Mouse (Mus musculus): ENCODE measurements around the gene Kiss1r. TPM values are rescaled to one million over a fixed set of nuclear protein-coding genes. Genes with fewer than 3 reads are reported as not detected.
"Not testable (repeated sequence)": the region's sequence is repeated elsewhere in the genome, so short reads cannot be mapped to it uniquely, and the experiment has no call there.

Kiss1r gene
- polyA plus RNA-seq, 1 experiment from 2014 or later: 0.45 TPM

DNA sequence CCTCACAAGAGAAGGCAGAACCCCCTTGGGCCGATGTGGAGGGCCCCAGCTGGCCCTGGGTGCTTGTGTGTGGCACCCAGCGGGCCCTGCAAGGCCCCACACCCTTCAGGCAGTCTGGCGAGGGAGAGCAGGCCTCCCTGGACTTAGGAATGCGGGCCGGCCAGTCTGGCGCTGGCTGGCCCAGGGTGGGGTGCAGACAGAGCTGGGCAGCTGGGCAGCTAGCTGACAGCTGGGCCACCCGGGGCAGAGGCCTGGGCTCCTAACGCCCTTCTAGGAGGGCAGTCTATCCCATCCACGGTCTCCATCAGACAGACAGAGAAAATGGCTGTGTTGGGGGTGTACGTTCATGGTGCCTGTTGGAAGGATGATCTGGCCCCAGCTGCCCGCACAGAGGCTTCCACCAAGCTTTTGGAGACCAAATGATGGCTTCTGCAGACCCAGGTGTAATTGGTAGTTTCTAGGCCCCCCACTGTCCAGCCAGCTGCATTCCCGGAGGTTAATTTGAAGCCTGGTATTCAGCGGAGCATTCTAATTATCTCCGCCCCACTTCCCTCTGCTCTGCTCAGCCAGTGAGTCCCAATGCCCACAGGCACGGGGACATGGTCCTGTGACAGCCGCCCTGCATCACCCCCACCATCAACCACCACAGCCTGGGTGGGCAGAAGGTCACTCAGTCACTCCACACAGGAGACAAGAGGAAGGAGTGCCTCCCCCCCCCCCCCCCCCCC, 28.9 kb downstream of the Kiss1r start:
- no peaks in the 10 kb centered on the region for H3K27me3 ChIP-seq (replicated peaks)
- H3K4me1 ChIP-seq (replicated peaks): peaks cover 47% of the 10 kb centered on the region
- no peak overlapping the region for H3K4me3 ChIP-seq
- ATAC-seq (ENCODE audit: insufficient number of reproducible peaks, low FRiP score): peak; percentile 20; the same call in 1 of the 2 replicates
- H3K9me3 ChIP-seq (replicated peaks): no peaks in the 10 kb centered on the region
- WGBS: 35% methylated on average over 16 of the region's 16 CpGs
- peak overlapping the region; percentile 48 for H3K9ac ChIP-seq
- peak overlapping the region; percentile 48 for H3K4me2 ChIP-seq
- peaks cover 39% of the 10 kb centered on the region for H3K36me3 ChIP-seq
- peak overlapping the region; percentile 73 for H3K27ac ChIP-seq (ENCODE audit: poor library complexity, severe bottlenecking)

DNA sequence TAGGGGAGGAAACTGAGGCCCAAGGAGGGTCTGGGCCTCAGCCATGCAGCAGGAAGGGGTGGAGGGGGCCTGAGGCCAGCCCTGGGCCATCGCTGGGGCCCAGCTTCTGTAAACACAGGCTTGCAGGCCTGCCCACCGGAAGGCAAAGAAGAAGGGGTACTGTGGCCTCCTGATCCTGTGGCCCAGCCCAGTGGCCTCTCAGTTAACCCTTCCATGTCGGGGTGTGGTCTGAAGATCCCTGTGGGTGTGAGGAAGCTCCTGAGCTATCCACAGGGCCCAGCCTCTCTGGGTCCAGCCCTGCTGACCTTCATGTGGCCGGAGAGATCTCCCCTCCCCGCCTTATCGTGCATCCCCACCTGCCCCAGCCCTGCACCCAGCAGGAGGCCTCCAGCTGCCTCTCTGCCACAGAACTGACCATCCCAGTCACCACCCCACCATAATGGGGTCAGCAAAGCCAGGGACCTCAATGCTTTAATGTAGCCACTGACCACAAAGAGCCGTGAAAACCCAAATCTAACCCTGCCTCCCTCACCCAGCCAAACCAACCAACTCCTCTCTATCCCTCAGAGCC, 30.1 kb downstream of the Kiss1r start:
- peak; percentile 88 for ATAC-seq (ENCODE audit: insufficient number of reproducible peaks, low FRiP score)
- WGBS: 21% methylated on average over 7 of the region's 7 CpGs
- H3K4me3 ChIP-seq: peak overlapping the region; percentile 8; the same call in 1 of the 2 replicates
- peak overlapping the region; percentile 48 for H3K4me2 ChIP-seq
- no peaks in the 10 kb centered on the region for H3K9me3 ChIP-seq (replicated peaks)
- peak overlapping the region; percentile 48 for H3K9ac ChIP-seq
- peak overlapping the region; percentile 73 for H3K27ac ChIP-seq (ENCODE audit: poor library complexity, severe bottlenecking)
- peaks cover 40% of the 10 kb centered on the region for H3K4me1 ChIP-seq (replicated peaks)
- no peaks in the 10 kb centered on the region for H3K27me3 ChIP-seq (replicated peaks)
- peaks cover 49% of the 10 kb centered on the region for H3K36me3 ChIP-seq

DNA sequence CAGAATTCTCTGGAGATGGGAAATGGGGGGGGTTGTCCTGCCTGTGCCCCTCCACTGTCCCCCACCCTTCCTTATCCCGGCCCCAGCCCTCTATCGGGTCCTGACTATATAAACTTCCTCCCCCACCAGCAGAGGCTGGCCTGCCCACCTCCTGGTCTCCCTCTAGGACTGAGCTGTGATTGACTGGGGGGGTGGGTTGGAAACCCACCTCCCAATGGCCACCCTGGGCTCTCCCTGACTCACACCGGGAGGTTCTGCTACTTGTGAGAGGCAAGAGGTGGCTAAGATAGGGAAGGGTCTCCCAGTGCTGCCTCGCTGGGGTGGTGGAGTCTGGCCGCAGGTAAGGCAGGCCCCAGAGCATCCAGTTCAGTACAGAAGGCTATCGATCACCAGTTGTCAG, 30.7 kb downstream of the Kiss1r start:
- no peak for ATAC-seq (ENCODE audit: insufficient number of reproducible peaks, low FRiP score)
- no peaks in the 10 kb centered on the region for H3K27me3 ChIP-seq (replicated peaks)
- H3K9me3 ChIP-seq (replicated peaks): no peaks in the 10 kb centered on the region
- peak overlapping the region; percentile 48 for H3K9ac ChIP-seq
- peak overlapping the region; percentile 48 for H3K4me2 ChIP-seq
- H3K4me3 ChIP-seq: peak overlapping the region; percentile 4; the same call in 1 of the 2 replicates
- peaks cover 40% of the 10 kb centered on the region for H3K4me1 ChIP-seq (replicated peaks)
- peaks cover 45% of the 10 kb centered on the region for H3K36me3 ChIP-seq
- peak overlapping the region; percentile 73 for H3K27ac ChIP-seq (ENCODE audit: poor library complexity, severe bottlenecking)
- 62% methylated on average over 6 of the region's 6 CpGs for WGBS

DNA sequence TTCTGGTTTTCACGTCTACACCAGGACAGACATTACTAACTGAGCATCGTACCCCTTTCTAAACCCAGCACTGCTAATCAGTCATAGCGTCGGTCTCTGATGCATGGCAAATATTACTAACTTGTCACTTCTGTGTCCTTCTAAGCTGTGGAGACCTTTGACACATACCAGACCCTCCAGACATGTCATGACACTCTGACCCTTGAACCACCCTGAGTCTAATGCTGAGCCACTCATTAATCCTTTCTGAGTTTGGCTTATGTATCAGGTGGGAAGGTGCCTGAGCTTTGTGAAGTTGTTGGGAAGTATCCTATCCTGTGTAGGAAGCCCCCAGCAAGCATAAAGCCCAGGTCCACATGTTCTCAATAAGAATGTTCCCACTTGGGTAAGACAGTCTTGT, 33.1 kb downstream of the Kiss1r start:
- H3K36me3 ChIP-seq: peaks cover 61% of the 10 kb centered on the region
- WGBS: 70% methylated on average over 4 of the region's 4 CpGs
- no peak for ATAC-seq (ENCODE audit: insufficient number of reproducible peaks, low FRiP score)
- peaks cover 29% of the 10 kb centered on the region for H3K4me1 ChIP-seq (replicated peaks)
- no peaks in the 10 kb centered on the region for H3K9me3 ChIP-seq (replicated peaks)
- H3K27ac ChIP-seq (ENCODE audit: poor library complexity, severe bottlenecking): no peak overlapping the region
- no peak overlapping the region for H3K4me2 ChIP-seq
- H3K4me3 ChIP-seq: no peak overlapping the region
- H3K27me3 ChIP-seq (replicated peaks): no peaks in the 10 kb centered on the region
- no peak overlapping the region for H3K9ac ChIP-seq

GRCm38 (mm10) chr10:79950661-79951060, 33.9 kb downstream of the Kiss1r start:
- Histone ChIP-seq H3K4me3 (no peak overlapping the region), H3K27ac (ENCODE audit: poor library complexity, severe bottlenecking) (no peak overlapping the region), H3K36me3 (peaks cover 61% of the 10 kb centered on the region), H3K4me1 (replicated peaks) (peaks cover 21% of the 10 kb centered on the region), H3K9ac (no peak overlapping the region), H3K9me3 (replicated peaks) (no peaks in the 10 kb centered on the region), H3K4me2 (no peak overlapping the region), H3K27me3 (replicated peaks) (no peaks in the 10 kb centered on the region)
- WGBS: 81% methylated on average over 18 of the region's 18 CpGs
- ATAC-seq (ENCODE audit: insufficient number of reproducible peaks, low FRiP score): no peak

- H3K27ac ChIP-seq (ENCODE audit: poor library complexity, severe bottlenecking): no peak overlapping the region
- peaks cover 46% of the 10 kb centered on the region for H3K36me3 ChIP-seq
- WGBS: 86% methylated on average over 6 of the region's 6 CpGs
- no peaks in the 10 kb centered on the region for H3K9me3 ChIP-seq (replicated peaks)
- no peak overlapping the region for H3K4me3 ChIP-seq
- no peak for ATAC-seq (ENCODE audit: insufficient number of reproducible peaks, low FRiP score)
- no peak overlapping the region for H3K4me2 ChIP-seq
- no peaks in the 10 kb centered on the region for H3K27me3 ChIP-seq (replicated peaks)
- no peak overlapping the region for H3K9ac ChIP-seq
- H3K4me1 ChIP-seq (replicated peaks): peaks cover 4% of the 10 kb centered on the region
Measured at GRCm38 (mm10) chr10:79953946-79954345, 37.2 kb downstream of the Kiss1r start.

DNA sequence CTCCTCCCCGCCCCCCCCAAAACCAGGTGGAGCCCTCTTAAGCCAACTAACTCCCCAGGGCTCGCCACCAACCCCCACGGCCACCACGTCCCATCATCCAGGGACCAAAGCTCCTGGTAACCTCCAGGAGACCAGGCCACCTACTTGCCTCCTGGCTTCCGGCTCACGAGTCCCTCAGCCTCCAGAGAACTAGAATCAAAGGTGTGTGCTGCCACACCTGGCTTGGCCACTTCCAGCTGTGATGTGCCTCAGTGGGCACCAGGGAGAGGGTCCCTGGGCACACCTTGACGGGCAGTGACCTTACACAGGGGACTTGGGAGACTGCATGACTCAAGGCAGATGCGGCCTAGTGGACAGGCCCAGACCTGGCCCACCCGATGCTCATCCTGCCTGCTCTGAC, 38.9 kb downstream of the Kiss1r start:
- Histone ChIP-seq H3K27me3 (replicated peaks) (no peaks in the 10 kb centered on the region), H3K4me3 (no peak overlapping the region), H3K4me2 (no peak overlapping the region), H3K9me3 (replicated peaks) (no peaks in the 10 kb centered on the region), H3K27ac (ENCODE audit: poor library complexity, severe bottlenecking) (no peak overlapping the region), H3K36me3 (peaks cover 29% of the 10 kb centered on the region), H3K4me1 (replicated peaks) (peaks cover 6% of the 10 kb centered on the region), H3K9ac (no peak overlapping the region)
- 67% methylated on average over 9 of the region's 9 CpGs for WGBS
- ATAC-seq (ENCODE audit: insufficient number of reproducible peaks, low FRiP score): no peak

DNA sequence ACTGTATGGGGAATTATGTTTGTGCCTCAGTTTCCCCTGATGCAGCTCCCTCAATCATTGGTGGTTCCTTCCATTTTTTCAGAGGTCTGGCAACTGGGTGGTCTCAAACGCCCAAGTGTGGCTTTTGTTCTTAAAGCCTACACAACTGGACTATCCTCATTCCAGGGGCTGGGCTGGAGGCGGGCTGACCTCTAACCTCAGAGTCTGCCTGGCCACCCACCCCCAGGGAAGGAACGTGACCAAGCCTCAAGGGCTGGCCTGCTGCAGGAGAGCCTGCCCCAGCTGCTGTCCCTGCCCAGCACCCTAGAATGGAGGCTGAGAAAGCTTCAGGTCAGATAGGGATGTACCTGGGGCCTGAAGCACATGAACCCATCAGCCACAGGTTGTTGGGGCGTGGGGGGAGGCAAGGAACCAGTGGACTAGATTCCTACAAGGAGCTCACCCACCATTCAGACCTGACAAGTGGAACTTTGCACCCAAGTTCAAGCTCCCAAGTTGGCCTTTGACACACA, 39.9 kb downstream of the Kiss1r start:
- no peaks in the 10 kb centered on the region for H3K27me3 ChIP-seq (replicated peaks)
- no peak overlapping the region for H3K4me2 ChIP-seq
- H3K36me3 ChIP-seq: peaks cover 24% of the 10 kb centered on the region
- H3K27ac ChIP-seq (ENCODE audit: poor library complexity, severe bottlenecking): no peak overlapping the region
- H3K9me3 ChIP-seq (replicated peaks): no peaks in the 10 kb centered on the region
- peaks cover 11% of the 10 kb centered on the region for H3K4me1 ChIP-seq (replicated peaks)
- no peak overlapping the region for H3K9ac ChIP-seq
- no peak overlapping the region for H3K4me3 ChIP-seq
- no peak for ATAC-seq (ENCODE audit: insufficient number of reproducible peaks, low FRiP score)
- WGBS: 39% methylated on average over 4 of the region's 4 CpGs

DNA sequence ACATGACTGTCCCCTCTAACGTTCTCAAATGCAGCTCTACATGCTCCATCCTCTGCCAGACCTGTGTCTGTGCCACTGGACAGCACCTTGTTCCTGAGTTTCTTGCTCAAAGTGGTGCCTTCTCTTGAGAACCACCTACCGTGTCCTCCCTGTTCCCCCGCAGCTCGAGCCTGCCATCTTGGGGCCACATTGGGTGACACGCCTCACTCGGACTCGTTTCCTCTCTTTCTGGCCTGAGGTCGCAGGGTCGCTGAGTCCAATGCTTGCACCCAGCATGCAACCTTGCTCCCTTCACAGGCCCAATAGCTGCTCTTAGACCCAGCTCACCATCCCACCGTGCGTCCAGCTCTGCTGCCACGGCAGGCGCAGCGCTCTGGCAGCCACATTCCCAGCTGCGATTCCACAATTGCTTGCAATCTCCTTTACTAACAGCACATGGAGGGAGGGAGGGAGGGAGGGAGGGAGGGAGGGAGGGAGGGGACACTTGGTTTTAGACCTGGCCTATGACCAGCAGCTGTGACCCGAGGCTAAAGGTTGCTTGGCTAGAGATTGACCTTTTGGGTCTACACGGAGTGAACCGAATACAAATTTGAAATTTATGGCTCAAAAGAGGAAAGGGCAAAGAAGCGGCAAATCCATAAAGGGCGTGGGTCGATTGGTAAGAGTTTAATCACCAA, 41.5 kb downstream of the Kiss1r start:
- H3K4me1 ChIP-seq (replicated peaks): peaks cover 11% of the 10 kb centered on the region
- H3K4me2 ChIP-seq: peak overlapping the region; percentile 50
- H3K27me3 ChIP-seq (replicated peaks): no peaks in the 10 kb centered on the region
- peak overlapping the region; percentile 20; the same call in 1 of the 2 replicates for H3K4me3 ChIP-seq
- no peak overlapping the region for H3K27ac ChIP-seq (ENCODE audit: poor library complexity, severe bottlenecking)
- peak overlapping the region; percentile 50; the same call in 1 of the 2 replicates for H3K9ac ChIP-seq
- ATAC-seq (ENCODE audit: insufficient number of reproducible peaks, low FRiP score): 0 out of 2 replicates have a peak, but pooled peaks have one; percentile 10
- H3K36me3 ChIP-seq: peaks cover 28% of the 10 kb centered on the region
- H3K9me3 ChIP-seq (replicated peaks): no peaks in the 10 kb centered on the region
- 18% methylated on average over 21 of the region's 21 CpGs for WGBS

- H3K4me2 ChIP-seq: peak overlapping the region; percentile 86
- not testable (repeated sequence) for H3K27ac ChIP-seq (ENCODE audit: poor library complexity, severe bottlenecking); H3K27me3 ChIP-seq (replicated peaks); H3K9ac ChIP-seq; H3K9me3 ChIP-seq (replicated peaks)
- H3K4me3 ChIP-seq: peak overlapping the region; percentile 79
- 0 out of 2 replicates have a peak, but pooled peaks have one; percentile 56 for ATAC-seq (ENCODE audit: insufficient number of reproducible peaks, low FRiP score)
- peaks cover 31% of the 10 kb centered on the region for H3K36me3 ChIP-seq
- 36% methylated on average over 10 of the region's 10 CpGs for WGBS
- peaks cover 11% of the 10 kb centered on the region for H3K4me1 ChIP-seq (replicated peaks)
Measured at GRCm38 (mm10) chr10:79959412-79959811, 42.6 kb downstream of the Kiss1r start.

All from heart, embryonic 12.5 days (tissue).